Mouse (Mus musculus) c-Kit-positive CD71-negative TER-119-negative erythroid progenitor cells, embryonic 14.5 days (primary cell): ENCODE measurements around the gene Frmpd2.
A peak's percentile ranks its signal among the peaks of the same experiment; 100 is the strongest.
"Not testable (repeated sequence)": the region's sequence is repeated elsewhere in the genome, so short reads cannot be mapped to it uniquely, and the experiment has no call there.

Experiments
- DNase-seq: peaks from one replicate; pipeline ENCODE4 v3.0.0-alpha.2; 2013; ENCODE audit warnings: low read depth

Frmpd2 gene

GRCm38 (mm10) chr14:33471331-33471730, at the start of gene Frmpd2:
Gene Frmpd2 (plus strand): TSS chr14:33471696.
- no peak for DNase-seq

GRCm38 (mm10) chr14:33423003-33423402, 48.5 kb upstream of the Frmpd2 start:
- DNase-seq, result no peak

GRCm38 (mm10) chr14:33424124-33424523, 47.4 kb upstream of the Frmpd2 start:
- no peak for DNase-seq

GRCm38 (mm10) chr14:33432485-33432884, 39.0 kb upstream of the Frmpd2 start:
- not testable (repeated sequence) for DNase-seq

GRCm38 (mm10) chr14:33443780-33444179, 27.7 kb upstream of the Frmpd2 start:
- DNase-seq, result no peak

- no peak for DNase-seq
These were observed 25.5 kb upstream of the Frmpd2 start for GRCm38 (mm10) chr14:33445962-33446361.

- DNase-seq, result peak; percentile 14
These were observed 24.9 kb upstream of the Frmpd2 start for GRCm38 (mm10) chr14:33446561-33447023.

GRCm38 (mm10) chr14:33447027-33447569, 24.4 kb upstream of the Frmpd2 start, which contains the start of gene Mapk8:
Gene Mapk8 (minus strand): TSS chr14:33447158.
- DNase-seq, result peak; percentile 82

GRCm38 (mm10) chr14:33448276-33448675, 23.2 kb upstream of the Frmpd2 start:
- no peak for DNase-seq

GRCm38 (mm10) chr14:33449296-33449840, 22.1 kb upstream of the Frmpd2 start:
- DNase-seq, result no peak

GRCm38 (mm10) chr14:33450331-33450730, 21.2 kb upstream of the Frmpd2 start:
- no peak for DNase-seq

- DNase-seq, result no peak
These were observed 7.8 kb upstream of the Frmpd2 start for GRCm38 (mm10) chr14:33463658-33464057.

GRCm38 (mm10) chr14:33467766-33468165, 3.7 kb upstream of the Frmpd2 start:
- no peak for DNase-seq

GRCm38 (mm10) chr14:33474461-33474860, 3.0 kb downstream of the Frmpd2 start:
- no peak for DNase-seq

- DNase-seq, result no peak
These were observed 4.7 kb downstream of the Frmpd2 start for GRCm38 (mm10) chr14:33476094-33476760.

- DNase-seq, result no peak
These were observed 10.5 kb downstream of the Frmpd2 start for GRCm38 (mm10) chr14:33481991-33482390.

- DNase-seq, result no peak
These were observed 16.5 kb downstream of the Frmpd2 start for GRCm38 (mm10) chr14:33487805-33488550.

GRCm38 (mm10) chr14:33495226-33495625, 23.7 kb downstream of the Frmpd2 start:
- DNase-seq, result no peak

- DNase-seq, result no peak
These were observed 25.9 kb downstream of the Frmpd2 start for GRCm38 (mm10) chr14:33497418-33497817.

- DNase-seq, result no peak
These were observed 27.4 kb downstream of the Frmpd2 start for GRCm38 (mm10) chr14:33498849-33499248.

- DNase-seq, result no peak
These were observed 29.1 kb downstream of the Frmpd2 start for GRCm38 (mm10) chr14:33500631-33501030.

GRCm38 (mm10) chr14:33503311-33503710, 31.8 kb downstream of the Frmpd2 start:
- no peak for DNase-seq

- no peak for DNase-seq
These were observed 35.2 kb downstream of the Frmpd2 start for GRCm38 (mm10) chr14:33506696-33507095.
